Mouse (Mus musculus): ENCODE measurements around the gene Elmo1. TPM values are rescaled to one million over a fixed set of nuclear protein-coding genes. Genes with fewer than 3 reads are reported as not detected.

The Elmo1 gene
- polyA plus RNA-seq, 1 experiment from 2014 or later = 21.4 TPM

GRCm38 (mm10) chr13:20546568-20547204 lies 456.3 kb downstream of the Elmo1 start:
- H3K4me1 ChIP-seq (ENCODE audit: control insufficient read depth, insufficient read depth, low read length) = no peaks in the 10 kb centered on the region
- no peaks in the 10 kb centered on the region for H3K36me3 ChIP-seq (ENCODE audit: control insufficient read depth, insufficient read depth, low read length)
- DNase-seq (ENCODE audit: low spot score) (no peak), ATAC-seq (ENCODE audit: low read depth) (no peak)
- 0 out of 2 replicates have a peak, but pooled peaks cover 4% of the 10 kb centered on the region for H3K9me3 ChIP-seq (ENCODE audit: control insufficient read depth, low read length)
- no peaks in the 10 kb centered on the region for H3K27me3 ChIP-seq (replicated peaks; ENCODE audit: control insufficient read depth, insufficient read depth, low read length)
- no peak overlapping the region for H3K4me3 ChIP-seq (ENCODE audit: low read depth, low read length)
- no peak overlapping the region for H3K9ac ChIP-seq (ENCODE audit: low read depth, low read length)
- 85% methylated on average over 12 of the region's 12 CpGs for WGBS
- no peak overlapping the region for H3K4me2 ChIP-seq (ENCODE audit: low read depth, low read length)
- no peak overlapping the region for H3K27ac ChIP-seq (replicated peaks; ENCODE audit: low read depth, low read length)

- ATAC-seq (ENCODE audit: low read depth) (no peak), DNase-seq (ENCODE audit: low spot score) (no peak)
- Histone ChIP-seq H3K9me3 (ENCODE audit: control insufficient read depth, low read length) (no peaks in the 10 kb centered on the region), H3K36me3 (ENCODE audit: control insufficient read depth, insufficient read depth, low read length) (no peaks in the 10 kb centered on the region), H3K4me1 (ENCODE audit: control insufficient read depth, insufficient read depth, low read length) (no peaks in the 10 kb centered on the region), H3K4me3 (ENCODE audit: low read depth, low read length) (no peak overlapping the region), H3K27me3 (replicated peaks; ENCODE audit: control insufficient read depth, insufficient read depth, low read length) (no peaks in the 10 kb centered on the region), H3K27ac (replicated peaks; ENCODE audit: low read depth, low read length) (no peak overlapping the region), H3K9ac (ENCODE audit: low read depth, low read length) (no peak overlapping the region), H3K4me2 (ENCODE audit: low read depth, low read length) (no peak overlapping the region)
- WGBS = 72% methylated on average over 4 of the region's 4 CpGs
These were observed 459.6 kb downstream of the Elmo1 start for GRCm38 (mm10) chr13:20549983-20550382.

GRCm38 (mm10) chr13:20551559-20551958 lies 461.2 kb downstream of the Elmo1 start:
- 100% methylated on average over 1 of the region's 1 CpGs for WGBS
- DNase-seq (ENCODE audit: low spot score) (no peak), ATAC-seq (ENCODE audit: low read depth) (no peak)
- H3K27me3 ChIP-seq (replicated peaks; ENCODE audit: control insufficient read depth, insufficient read depth, low read length) = no peaks in the 10 kb centered on the region
- no peak overlapping the region for H3K27ac ChIP-seq (replicated peaks; ENCODE audit: low read depth, low read length)
- no peaks in the 10 kb centered on the region for H3K4me1 ChIP-seq (ENCODE audit: control insufficient read depth, insufficient read depth, low read length)
- H3K4me3 ChIP-seq (ENCODE audit: low read depth, low read length) = no peak overlapping the region
- H3K36me3 ChIP-seq (ENCODE audit: control insufficient read depth, insufficient read depth, low read length) = no peaks in the 10 kb centered on the region
- no peak overlapping the region for H3K9ac ChIP-seq (ENCODE audit: low read depth, low read length)
- no peak overlapping the region for H3K4me2 ChIP-seq (ENCODE audit: low read depth, low read length)
- H3K9me3 ChIP-seq (ENCODE audit: control insufficient read depth, low read length) = no peaks in the 10 kb centered on the region

GRCm38 (mm10) chr13:20555853-20556452 lies 465.6 kb downstream of the Elmo1 start:
- no peaks in the 10 kb centered on the region for H3K9me3 ChIP-seq (ENCODE audit: control insufficient read depth, low read length)
- H3K4me1 ChIP-seq (ENCODE audit: control insufficient read depth, insufficient read depth, low read length) = no peaks in the 10 kb centered on the region
- H3K27ac ChIP-seq (replicated peaks; ENCODE audit: low read depth, low read length) = no peak overlapping the region
- H3K27me3 ChIP-seq (replicated peaks; ENCODE audit: control insufficient read depth, insufficient read depth, low read length) = no peaks in the 10 kb centered on the region
- H3K9ac ChIP-seq (ENCODE audit: low read depth, low read length) = no peak overlapping the region
- ATAC-seq (ENCODE audit: low read depth) (no peak), DNase-seq (ENCODE audit: low spot score) (no peak)
- no peak overlapping the region for H3K4me3 ChIP-seq (ENCODE audit: low read depth, low read length)
- H3K4me2 ChIP-seq (ENCODE audit: low read depth, low read length) = no peak overlapping the region
- H3K36me3 ChIP-seq (ENCODE audit: control insufficient read depth, insufficient read depth, low read length) = no peaks in the 10 kb centered on the region
- WGBS = 81% methylated on average over 4 of the region's 4 CpGs

- 90% methylated on average over 10 of the region's 10 CpGs for WGBS
- H3K27ac ChIP-seq (replicated peaks; ENCODE audit: low read depth, low read length) = no peak overlapping the region
- H3K4me1 ChIP-seq (ENCODE audit: control insufficient read depth, insufficient read depth, low read length) = no peaks in the 10 kb centered on the region
These were observed 466.3 kb downstream of the Elmo1 start for GRCm38 (mm10) chr13:20556739-20557138.

GRCm38 (mm10) chr13:20557156-20557555 lies 466.8 kb downstream of the Elmo1 start:
- ATAC-seq (ENCODE audit: low read depth) = no peak
- H3K4me1 ChIP-seq (ENCODE audit: control insufficient read depth, insufficient read depth, low read length) = no peaks in the 10 kb centered on the region

More at GRCm38 (mm10) chr13:20556739-20557138, 466.3 kb downstream of the Elmo1 start:
- no peak for ATAC-seq (ENCODE audit: low read depth)
- Histone ChIP-seq H3K36me3 (ENCODE audit: control insufficient read depth, insufficient read depth, low read length) (no peaks in the 10 kb centered on the region), H3K9me3 (ENCODE audit: control insufficient read depth, low read length) (no peaks in the 10 kb centered on the region), H3K27me3 (replicated peaks; ENCODE audit: control insufficient read depth, insufficient read depth, low read length) (no peaks in the 10 kb centered on the region), H3K4me3 (ENCODE audit: low read depth, low read length) (no peak overlapping the region), H3K9ac (ENCODE audit: low read depth, low read length) (no peak overlapping the region), H3K4me2 (ENCODE audit: low read depth, low read length) (no peak overlapping the region)
- DNase-seq (ENCODE audit: low spot score) = no peak

GRCm38 (mm10) chr13:20558376-20558775 lies 468.0 kb downstream of the Elmo1 start:
- Histone ChIP-seq H3K27ac (replicated peaks; ENCODE audit: low read depth, low read length) (no peak overlapping the region), H3K9me3 (ENCODE audit: control insufficient read depth, low read length) (no peaks in the 10 kb centered on the region), H3K27me3 (replicated peaks; ENCODE audit: control insufficient read depth, insufficient read depth, low read length) (no peaks in the 10 kb centered on the region), H3K36me3 (ENCODE audit: control insufficient read depth, insufficient read depth, low read length) (no peaks in the 10 kb centered on the region), H3K4me3 (ENCODE audit: low read depth, low read length) (no peak overlapping the region), H3K9ac (ENCODE audit: low read depth, low read length) (no peak overlapping the region), H3K4me1 (ENCODE audit: control insufficient read depth, insufficient read depth, low read length) (no peaks in the 10 kb centered on the region), H3K4me2 (ENCODE audit: low read depth, low read length) (no peak overlapping the region)
- 89% methylated on average over 2 of the region's 2 CpGs for WGBS
- ATAC-seq (ENCODE audit: low read depth) = no peak
- DNase-seq (ENCODE audit: low spot score) = no peak

More at GRCm38 (mm10) chr13:20557156-20557555, 466.8 kb downstream of the Elmo1 start:
- no peaks in the 10 kb centered on the region for H3K36me3 ChIP-seq (ENCODE audit: control insufficient read depth, insufficient read depth, low read length)
- 72% methylated on average over 7 of the region's 8 CpGs for WGBS
- no peak overlapping the region for H3K4me2 ChIP-seq (ENCODE audit: low read depth, low read length)
- no peak for DNase-seq (ENCODE audit: low spot score)
- H3K27me3 ChIP-seq (replicated peaks; ENCODE audit: control insufficient read depth, insufficient read depth, low read length) = no peaks in the 10 kb centered on the region
- no peak overlapping the region for H3K4me3 ChIP-seq (ENCODE audit: low read depth, low read length)
- no peak overlapping the region for H3K27ac ChIP-seq (replicated peaks; ENCODE audit: low read depth, low read length)
- H3K9ac ChIP-seq (ENCODE audit: low read depth, low read length) = no peak overlapping the region
- H3K9me3 ChIP-seq (ENCODE audit: control insufficient read depth, low read length) = no peaks in the 10 kb centered on the region

- no peaks in the 10 kb centered on the region for H3K27me3 ChIP-seq (replicated peaks; ENCODE audit: control insufficient read depth, insufficient read depth, low read length)
- no peaks in the 10 kb centered on the region for H3K36me3 ChIP-seq (ENCODE audit: control insufficient read depth, insufficient read depth, low read length)
- no peak overlapping the region for H3K9ac ChIP-seq (ENCODE audit: low read depth, low read length)
- no peaks in the 10 kb centered on the region for H3K9me3 ChIP-seq (ENCODE audit: control insufficient read depth, low read length)
- ATAC-seq (ENCODE audit: low read depth) = no peak
- H3K27ac ChIP-seq (replicated peaks; ENCODE audit: low read depth, low read length) = no peak overlapping the region
- H3K4me2 ChIP-seq (ENCODE audit: low read depth, low read length) = no peak overlapping the region
- 84% methylated on average over 9 of the region's 9 CpGs for WGBS
- DNase-seq (ENCODE audit: low spot score) = no peak
- H3K4me3 ChIP-seq (ENCODE audit: low read depth, low read length) = no peak overlapping the region
- no peaks in the 10 kb centered on the region for H3K4me1 ChIP-seq (ENCODE audit: control insufficient read depth, insufficient read depth, low read length)
These were observed 474.0 kb downstream of the Elmo1 start for GRCm38 (mm10) chr13:20564414-20564813.

GRCm38 (mm10) chr13:20575186-20575585 lies 484.8 kb downstream of the Elmo1 start:
- ATAC-seq (ENCODE audit: low read depth) = no peak
- H3K4me2 ChIP-seq (ENCODE audit: low read depth, low read length) = no peak overlapping the region
- H3K36me3 ChIP-seq (ENCODE audit: control insufficient read depth, insufficient read depth, low read length) = no peaks in the 10 kb centered on the region
- 0 out of 2 replicates have a peak, but pooled peaks cover 7% of the 10 kb centered on the region for H3K9me3 ChIP-seq (ENCODE audit: control insufficient read depth, low read length)
- no peaks in the 10 kb centered on the region for H3K27me3 ChIP-seq (replicated peaks; ENCODE audit: control insufficient read depth, insufficient read depth, low read length)
- DNase-seq (ENCODE audit: low spot score) = no peak
- H3K9ac ChIP-seq (ENCODE audit: low read depth, low read length) = no peak overlapping the region
- H3K4me1 ChIP-seq (ENCODE audit: control insufficient read depth, insufficient read depth, low read length) = no peaks in the 10 kb centered on the region
- H3K27ac ChIP-seq (replicated peaks; ENCODE audit: low read depth, low read length) = no peak overlapping the region
- 91% methylated on average over 2 of the region's 2 CpGs for WGBS
- no peak overlapping the region for H3K4me3 ChIP-seq (ENCODE audit: low read depth, low read length)

Measured in embryonic facial prominence, embryonic 14.5 days (tissue).